Mouse (Mus musculus): ENCODE measurements around the gene Mrps7. TPM values are rescaled to one million over a fixed set of nuclear protein-coding genes. Genes with fewer than 3 reads are reported as not detected.
A peak's percentile ranks its signal among the peaks of the same experiment; 100 is the strongest.

The Mrps7 gene
- polyA plus RNA-seq, 1 experiment = not detected

DNA sequence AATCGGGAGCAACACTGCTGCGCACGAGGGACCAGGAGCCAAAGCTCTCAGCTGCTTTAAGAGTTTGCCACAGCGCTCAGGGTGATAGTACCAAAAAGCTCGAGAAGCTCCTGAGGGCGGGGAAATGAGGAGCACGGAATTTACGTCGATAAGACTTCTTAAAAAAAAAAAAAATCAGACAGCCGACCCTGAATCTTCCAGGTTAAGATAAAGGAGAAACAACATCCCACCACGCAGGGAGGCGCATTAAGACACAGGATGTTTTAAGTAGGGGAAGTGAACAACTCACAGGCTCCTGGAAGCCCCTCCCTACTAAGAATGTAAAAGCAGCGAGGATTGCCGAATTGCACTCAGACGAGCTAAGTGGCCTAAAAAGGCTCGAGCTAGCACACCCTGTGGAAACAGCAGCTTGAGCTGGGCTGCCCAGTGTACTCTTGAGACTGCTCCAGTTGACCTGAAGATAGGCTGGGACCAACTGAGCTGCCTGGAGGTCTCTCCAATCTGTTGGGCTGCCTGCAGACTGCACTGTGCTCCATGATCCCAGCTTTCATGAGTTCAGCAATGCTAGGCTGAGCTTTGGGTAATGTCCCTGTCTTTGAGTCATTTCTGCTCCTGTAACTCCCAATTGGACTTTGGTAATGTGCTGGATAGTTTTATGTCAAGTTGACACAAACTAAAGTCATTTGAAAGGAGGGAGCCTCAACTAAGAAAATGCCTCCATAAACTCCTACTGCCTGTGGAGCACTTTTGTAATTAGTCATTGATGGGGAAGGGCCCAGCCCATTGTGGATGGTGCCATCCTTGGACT is 9.6 kb downstream of the Mrps7 start:
- peaks cover 12% of the 10 kb centered on the region for H3K4me1 ChIP-seq (ENCODE audit: control insufficient read depth, insufficient read depth, low read length)
- WGBS = under 1% methylated on average over 16 of the region's 16 CpGs
- H3K4me3 ChIP-seq (ENCODE audit: insufficient read depth, low read depth, low read length) = peak overlapping the region; percentile 85
- peak overlapping the region; percentile 66; the same call in 1 of the 2 replicates for H3K27ac ChIP-seq (ENCODE audit: insufficient read depth, low read depth, low read length)
- no peak for TF ChIP-seq POLR2A (IDR thresholded peaks at IDR 0.05; ENCODE audit: insufficient read depth, low read depth, low read length)
- TF ChIP-seq CTCF (IDR thresholded peaks at IDR 0.05; ENCODE audit: insufficient read depth, low read depth, low read length) = no peak

DNA sequence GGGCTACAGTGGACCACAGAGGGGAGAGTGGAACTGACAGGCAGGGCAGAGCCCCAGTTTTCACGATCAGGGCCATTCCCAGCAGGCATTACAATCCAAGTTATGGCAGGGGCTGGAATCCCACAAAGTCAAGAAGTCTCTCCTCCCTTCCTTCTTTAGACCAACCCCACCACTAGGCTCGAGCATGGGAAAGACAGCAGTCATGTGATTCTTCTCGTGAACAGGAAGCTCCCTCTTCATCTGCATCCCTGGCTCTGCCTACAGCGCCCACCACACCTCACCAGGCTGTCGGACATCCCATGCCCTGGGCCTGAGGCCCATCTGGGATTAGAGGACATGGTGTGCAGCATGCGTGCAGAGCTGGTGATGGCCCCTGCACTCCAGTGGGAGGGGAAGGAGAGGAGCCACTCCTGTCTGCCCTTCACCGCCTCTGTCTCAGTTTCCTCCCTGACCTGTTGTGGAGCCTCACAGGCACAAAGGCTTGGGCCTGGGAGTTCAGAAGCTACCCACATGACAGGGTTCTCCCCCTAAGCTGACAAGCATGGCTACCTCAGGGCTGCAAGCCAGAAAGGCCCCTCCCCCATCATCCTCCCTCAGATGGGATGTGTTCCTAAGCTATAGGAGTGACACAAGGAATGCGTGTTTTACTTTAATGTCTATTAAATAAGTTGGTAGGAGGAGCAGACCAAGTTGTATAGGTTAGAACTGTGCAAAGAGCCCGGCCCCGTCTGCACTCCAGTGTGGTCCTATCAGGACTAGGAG is 10.8 kb downstream of the Mrps7 start:
- no peak for TF ChIP-seq POLR2A (IDR thresholded peaks at IDR 0.05; ENCODE audit: insufficient read depth, low read depth, low read length)
- TF ChIP-seq CTCF (IDR thresholded peaks at IDR 0.05; ENCODE audit: insufficient read depth, low read depth, low read length) = no peak
- Histone ChIP-seq H3K27ac (ENCODE audit: insufficient read depth, low read depth, low read length) (no peak overlapping the region), H3K4me3 (ENCODE audit: insufficient read depth, low read depth, low read length) (no peak overlapping the region), H3K4me1 (ENCODE audit: control insufficient read depth, insufficient read depth, low read length) (peaks cover 12% of the 10 kb centered on the region)
- 84% methylated on average over 10 of the region's 10 CpGs for WGBS

DNA sequence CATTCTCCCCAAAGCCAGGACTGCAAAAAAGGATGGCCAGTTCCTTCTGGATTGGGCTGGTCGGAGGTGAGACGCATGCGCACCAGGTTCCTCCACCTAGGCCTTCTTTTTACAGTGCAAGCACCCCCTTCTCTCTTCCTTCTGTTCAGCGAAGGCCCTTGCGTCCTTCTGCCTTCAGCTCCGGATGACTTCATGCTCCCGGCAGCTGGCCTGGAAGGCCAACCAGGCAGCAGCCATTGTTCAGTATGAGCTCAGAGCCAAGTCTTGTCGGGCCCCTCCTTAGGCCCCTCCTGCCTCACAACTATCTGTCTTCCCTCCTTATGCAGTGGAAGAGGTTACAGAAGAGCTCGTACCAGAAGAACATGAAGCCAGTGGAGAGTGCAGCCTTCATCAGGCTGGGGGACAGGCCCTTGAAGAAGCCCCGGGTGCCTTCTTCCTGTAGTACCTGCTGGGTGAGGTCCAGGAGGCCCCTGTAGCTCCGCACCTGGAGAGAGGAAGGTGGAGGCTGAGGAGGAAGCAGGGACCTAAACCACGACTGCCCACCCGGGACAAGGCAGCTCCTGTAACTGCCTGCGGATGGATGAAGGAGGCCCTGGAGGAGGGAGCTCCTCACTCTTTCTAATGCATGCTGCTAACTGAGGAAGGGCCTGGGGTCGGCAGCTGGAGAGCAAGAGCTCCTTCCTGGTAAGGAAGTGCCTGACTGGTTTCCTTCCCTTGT is 11.5 kb downstream of the Mrps7 start:
- TF ChIP-seq CTCF (IDR thresholded peaks at IDR 0.05; ENCODE audit: insufficient read depth, low read depth, low read length) (no peak), POLR2A (IDR thresholded peaks at IDR 0.05; ENCODE audit: insufficient read depth, low read depth, low read length) (no peak)
- H3K27ac ChIP-seq (ENCODE audit: insufficient read depth, low read depth, low read length) = no peak overlapping the region
- peaks cover 12% of the 10 kb centered on the region for H3K4me1 ChIP-seq (ENCODE audit: control insufficient read depth, insufficient read depth, low read length)
- no peak overlapping the region for H3K4me3 ChIP-seq (ENCODE audit: insufficient read depth, low read depth, low read length)
- 75% methylated on average over 15 of the region's 15 CpGs for WGBS

DNA sequence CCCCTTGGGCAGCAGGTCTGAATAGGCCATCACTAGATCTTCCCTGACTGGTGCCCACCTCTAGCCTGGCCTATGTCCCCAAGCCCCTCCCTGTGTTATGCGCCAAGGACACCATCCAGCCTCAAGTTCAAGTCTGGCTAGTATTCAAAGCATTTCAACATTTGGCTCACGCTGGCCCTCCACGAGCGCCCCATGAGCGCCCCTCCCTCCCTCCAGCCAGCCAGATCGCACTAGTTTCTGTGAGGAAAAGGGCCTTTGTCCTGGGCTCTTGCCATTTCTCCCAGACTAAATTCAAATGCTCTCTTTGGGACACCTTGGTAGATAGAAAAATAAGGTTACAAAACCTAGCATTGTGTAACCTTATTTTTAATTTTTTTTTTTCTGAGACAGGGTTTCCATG is 12.2 kb downstream of the Mrps7 start:
- no peak overlapping the region for H3K4me3 ChIP-seq (ENCODE audit: insufficient read depth, low read depth, low read length)
- no peak overlapping the region for H3K27ac ChIP-seq (ENCODE audit: insufficient read depth, low read depth, low read length)
- peaks cover 12% of the 10 kb centered on the region for H3K4me1 ChIP-seq (ENCODE audit: control insufficient read depth, insufficient read depth, low read length)
- 77% methylated on average over 6 of the region's 6 CpGs for WGBS
- TF ChIP-seq CTCF (IDR thresholded peaks at IDR 0.05; ENCODE audit: insufficient read depth, low read depth, low read length) (no peak), POLR2A (IDR thresholded peaks at IDR 0.05; ENCODE audit: insufficient read depth, low read depth, low read length) (no peak)

DNA sequence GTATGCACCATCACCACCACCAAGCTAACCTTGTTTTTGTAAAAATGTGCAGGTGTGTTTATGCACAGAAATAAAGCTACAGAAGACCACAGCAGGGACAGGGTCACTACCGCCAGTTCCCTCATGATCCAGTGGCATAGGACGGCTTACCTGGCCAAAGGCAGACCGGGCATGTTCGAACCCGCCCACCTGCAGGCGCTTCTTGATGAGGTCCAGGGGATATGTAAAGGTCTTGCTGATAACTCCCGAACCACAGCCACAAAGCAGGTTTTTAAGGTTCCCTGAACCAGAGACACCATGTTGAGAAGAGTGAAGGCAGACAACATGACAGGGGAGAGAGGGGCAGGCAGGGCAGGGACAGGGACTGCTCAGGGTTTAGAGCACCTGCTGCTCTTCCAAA is 12.6 kb downstream of the Mrps7 start:
- WGBS = 93% methylated on average over 7 of the region's 7 CpGs
- TF ChIP-seq CTCF (IDR thresholded peaks at IDR 0.05; ENCODE audit: insufficient read depth, low read depth, low read length) = no peak
- TF ChIP-seq POLR2A (IDR thresholded peaks at IDR 0.05; ENCODE audit: insufficient read depth, low read depth, low read length) = no peak

DNA sequence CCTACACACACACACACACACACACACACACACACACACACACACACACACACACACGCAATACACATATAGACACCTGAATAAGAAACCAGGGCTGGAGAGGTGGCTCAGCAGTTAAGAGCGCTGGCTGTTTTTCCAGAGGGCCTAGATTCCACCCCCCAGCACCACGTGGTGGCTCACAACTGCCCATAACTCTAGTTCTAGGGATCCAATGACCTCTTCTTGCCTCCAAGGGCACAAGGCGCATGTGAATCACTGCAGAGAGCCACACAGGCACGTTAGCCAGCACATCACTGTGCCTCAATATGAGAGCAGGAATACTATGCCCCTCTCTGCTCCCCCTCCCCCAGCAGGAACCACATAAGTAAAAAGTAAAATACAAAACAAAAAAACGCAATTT is 13.2 kb downstream of the Mrps7 start:
- 84% methylated on average over 6 of the region's 6 CpGs for WGBS
- Histone ChIP-seq H3K4me3 (ENCODE audit: insufficient read depth, low read depth, low read length) (no peak overlapping the region), H3K27ac (ENCODE audit: insufficient read depth, low read depth, low read length) (no peak overlapping the region), H3K4me1 (ENCODE audit: control insufficient read depth, insufficient read depth, low read length) (peaks cover 9% of the 10 kb centered on the region)
- TF ChIP-seq CTCF (IDR thresholded peaks at IDR 0.05; ENCODE audit: insufficient read depth, low read depth, low read length) (no peak), POLR2A (IDR thresholded peaks at IDR 0.05; ENCODE audit: insufficient read depth, low read depth, low read length) (no peak)

More for the DNA sequence above, 12.6 kb downstream of the Mrps7 start:
- no peak overlapping the region for H3K4me3 ChIP-seq (ENCODE audit: insufficient read depth, low read depth, low read length)
- no peak overlapping the region for H3K27ac ChIP-seq (ENCODE audit: insufficient read depth, low read depth, low read length)
- peaks cover 12% of the 10 kb centered on the region for H3K4me1 ChIP-seq (ENCODE audit: control insufficient read depth, insufficient read depth, low read length)

DNA sequence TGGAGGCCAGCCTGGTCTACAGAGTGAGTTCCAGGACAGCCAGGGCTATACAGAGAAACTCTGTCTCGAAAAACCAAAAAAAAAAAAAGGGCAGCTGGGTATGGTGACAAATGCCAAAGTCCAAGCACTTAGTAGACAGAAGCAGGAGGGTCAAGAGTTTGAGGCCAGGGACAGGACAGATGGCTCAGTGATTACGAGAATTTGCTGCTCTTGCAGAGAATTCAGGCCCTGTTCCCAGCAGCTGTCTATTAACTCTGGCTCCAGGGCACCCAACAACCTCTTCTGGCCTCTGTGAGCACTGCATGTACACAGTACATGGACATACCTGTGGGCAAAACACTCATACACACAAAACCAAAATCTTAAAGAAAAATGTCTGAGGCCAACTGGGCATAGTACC is 14.3 kb downstream of the Mrps7 start:
- no peak overlapping the region for H3K4me3 ChIP-seq (ENCODE audit: insufficient read depth, low read depth, low read length)
- WGBS = 80% methylated on average over 2 of the region's 2 CpGs
- TF ChIP-seq CTCF (IDR thresholded peaks at IDR 0.05; ENCODE audit: insufficient read depth, low read depth, low read length) (no peak), POLR2A (IDR thresholded peaks at IDR 0.05; ENCODE audit: insufficient read depth, low read depth, low read length) (no peak)
- H3K4me1 ChIP-seq (ENCODE audit: control insufficient read depth, insufficient read depth, low read length) = peaks cover 5% of the 10 kb centered on the region; the same call in 1 of the 2 replicates
- no peak overlapping the region for H3K27ac ChIP-seq (ENCODE audit: insufficient read depth, low read depth, low read length)

DNA sequence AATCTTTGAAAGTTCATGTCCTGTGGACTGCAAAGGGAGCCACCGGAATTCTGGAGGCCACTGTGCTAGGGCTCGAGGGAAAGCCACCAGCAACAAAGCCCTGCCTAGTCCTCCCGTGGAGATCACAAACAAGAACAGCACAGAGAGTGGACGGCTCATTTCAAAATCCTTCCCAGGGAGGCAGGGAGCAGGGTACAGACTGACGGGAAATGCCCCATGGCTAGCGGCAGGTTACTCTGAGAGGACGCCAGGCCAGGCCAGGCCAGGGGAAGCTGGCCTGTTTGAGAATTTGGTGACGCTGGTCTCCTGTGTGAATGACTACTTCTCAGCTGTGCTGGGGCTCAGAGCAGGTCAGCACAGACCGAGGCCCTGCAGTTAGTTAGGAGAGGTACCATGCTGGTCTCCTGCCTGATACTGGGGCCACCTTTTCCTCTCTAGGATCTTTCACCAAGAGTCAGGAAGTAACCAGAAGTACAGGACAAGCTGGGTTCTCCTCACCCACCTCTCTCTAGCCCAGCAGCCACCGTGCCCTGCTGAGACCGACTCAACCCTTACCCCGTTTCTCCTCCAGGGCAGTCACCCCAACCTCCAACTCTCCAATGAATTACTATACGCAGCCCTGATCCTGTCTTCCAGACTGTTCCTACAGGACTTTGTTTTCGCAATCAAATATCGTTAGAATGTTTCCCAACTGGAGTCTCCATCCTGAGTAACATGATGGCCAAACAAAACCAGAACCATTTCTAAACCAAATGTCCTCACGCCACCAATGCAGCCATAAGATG is 15.2 kb downstream of the Mrps7 start:
- TF ChIP-seq CTCF (IDR thresholded peaks at IDR 0.05; ENCODE audit: insufficient read depth, low read depth, low read length) (no peak), POLR2A (IDR thresholded peaks at IDR 0.05; ENCODE audit: insufficient read depth, low read depth, low read length) (no peak)
- 81% methylated on average over 16 of the region's 16 CpGs for WGBS

More for the DNA sequence above, 15.2 kb downstream of the Mrps7 start:
- Histone ChIP-seq H3K4me1 (ENCODE audit: control insufficient read depth, insufficient read depth, low read length) (no peaks in the 10 kb centered on the region), H3K27ac (ENCODE audit: insufficient read depth, low read depth, low read length) (no peak overlapping the region), H3K4me3 (ENCODE audit: insufficient read depth, low read depth, low read length) (no peak overlapping the region)

Data from olfactory bulb, adult 2 months (tissue).